Mouse (Mus musculus): ENCODE results near the gene Plcb4. TPM values are rescaled to one million over a fixed set of nuclear protein-coding genes. Genes with fewer than 3 reads are reported as not detected.

Gene Plcb4
- total RNA-seq, 1 experiment, result 24.0 TPM

GRCm38 (mm10) chr2:135824757-135825156, 165.9 kb downstream of the Plcb4 start:
- Histone ChIP-seq H3K27ac (ENCODE audit: insufficient read depth, low read depth, low read length, poor library complexity, severe bottlenecking) (no peak overlapping the region), H3K4me1 (ENCODE audit: control insufficient read depth in 2 of 2, insufficient read depth in 2 of 2, low read length in 2 of 2, poor library complexity in 1 of 2) (peaks cover 2 to 6% of the 10 kb centered on the region in 2 experiments; a peak in 2 of 4 replicates), H3K9ac (ENCODE audit: insufficient read depth, low read depth, low read length, poor library complexity, severe bottlenecking) (no peak overlapping the region), H3K9me3 (ENCODE audit: control insufficient read depth, insufficient read depth, low read depth, low read length) (no peaks in the 10 kb centered on the region), H3K4me3 (ENCODE audit: insufficient read depth in 1 of 2, low read depth in 1 of 2, low read length in 2 of 2, poor library complexity in 1 of 2, severe bottlenecking in 1 of 2) (no peak overlapping the region), H3K36me3 (ENCODE audit: control insufficient read depth, insufficient read depth, low read length, poor library complexity, severe bottlenecking) (no peaks in the 10 kb centered on the region)
- no peak for DNase-seq (ENCODE audit: low read depth, low spot score)
- TF ChIP-seq CHD2 (IDR thresholded peaks at IDR 0.05; ENCODE audit: low read depth, low read length), result no peak
- TF ChIP-seq HCFC1 (IDR thresholded peaks at IDR 0.05; ENCODE audit: borderline replicate concordance, insufficient read depth, low read length), result no peak
- TF ChIP-seq ZNF384 (IDR thresholded peaks at IDR 0.05; ENCODE audit: low read depth, low read length), result no peak
- TF ChIP-seq MAFK (IDR thresholded peaks at IDR 0.05; ENCODE audit: insufficient read depth, low read depth, low read length), result no peak
- no peak for TF ChIP-seq ZC3H11A (IDR thresholded peaks at IDR 0.05; ENCODE audit: borderline replicate concordance, low read depth, low read length)
- in situ Hi-C loops (cut with MboI; ENCODE audit: low sequenced_read_pairs in 2 of 2, unreplicated experiment in 2 of 2), result no loop called here

- in situ Hi-C loops (cut with MboI; ENCODE audit: low sequenced_read_pairs in 2 of 2, unreplicated experiment in 2 of 2), result no loop called here
- no peak for TF ChIP-seq ZC3H11A (IDR thresholded peaks at IDR 0.05; ENCODE audit: borderline replicate concordance, low read depth, low read length)
- TF ChIP-seq MAFK (IDR thresholded peaks at IDR 0.05; ENCODE audit: insufficient read depth, low read depth, low read length), result no peak
- TF ChIP-seq ZNF384 (IDR thresholded peaks at IDR 0.05; ENCODE audit: low read depth, low read length), result no peak
- TF ChIP-seq HCFC1 (IDR thresholded peaks at IDR 0.05; ENCODE audit: borderline replicate concordance, insufficient read depth, low read length), result no peak
- TF ChIP-seq CHD2 (IDR thresholded peaks at IDR 0.05; ENCODE audit: low read depth, low read length), result no peak
- Histone ChIP-seq H3K9me3 (ENCODE audit: control insufficient read depth, insufficient read depth, low read depth, low read length) (no peaks in the 10 kb centered on the region), H3K9ac (ENCODE audit: insufficient read depth, low read depth, low read length, poor library complexity, severe bottlenecking) (no peak overlapping the region), H3K36me3 (ENCODE audit: control insufficient read depth, insufficient read depth, low read length, poor library complexity, severe bottlenecking) (no peaks in the 10 kb centered on the region), H3K4me1 (ENCODE audit: control insufficient read depth in 2 of 2, insufficient read depth in 2 of 2, low read length in 2 of 2, poor library complexity in 1 of 2) (peaks cover 2 to 6% of the 10 kb centered on the region in 2 experiments; a peak in 2 of 4 replicates), H3K27ac (ENCODE audit: insufficient read depth, low read depth, low read length, poor library complexity, severe bottlenecking) (no peak overlapping the region), H3K4me3 (ENCODE audit: insufficient read depth in 1 of 2, low read depth in 1 of 2, low read length in 2 of 2, poor library complexity in 1 of 2, severe bottlenecking in 1 of 2) (no peak overlapping the region)
- DNase-seq (ENCODE audit: low read depth, low spot score), result no peak
Observed at GRCm38 (mm10) chr2:135825645-135826044, 166.8 kb downstream of the Plcb4 start.

GRCm38 (mm10) chr2:135826616-135827360, 168.0 kb downstream of the Plcb4 start:
- Histone ChIP-seq H3K27ac (ENCODE audit: insufficient read depth, low read depth, low read length, poor library complexity, severe bottlenecking) (no peak overlapping the region), H3K9me3 (ENCODE audit: control insufficient read depth, insufficient read depth, low read depth, low read length) (no peaks in the 10 kb centered on the region), H3K36me3 (ENCODE audit: control insufficient read depth, insufficient read depth, low read length, poor library complexity, severe bottlenecking) (no peaks in the 10 kb centered on the region), H3K4me3 (ENCODE audit: insufficient read depth in 1 of 2, low read depth in 1 of 2, low read length in 2 of 2, poor library complexity in 1 of 2, severe bottlenecking in 1 of 2) (no peak overlapping the region), H3K4me1 (ENCODE audit: control insufficient read depth in 2 of 2, insufficient read depth in 2 of 2, low read length in 2 of 2, poor library complexity in 1 of 2) (peaks cover 2 to 6% of the 10 kb centered on the region in 2 experiments; a peak in 2 of 4 replicates), H3K9ac (ENCODE audit: insufficient read depth, low read depth, low read length, poor library complexity, severe bottlenecking) (no peak overlapping the region)
- in situ Hi-C loops (cut with MboI; ENCODE audit: low sequenced_read_pairs in 2 of 2, unreplicated experiment in 2 of 2), result no loop called here
- DNase-seq (ENCODE audit: low read depth, low spot score), result no peak
- TF ChIP-seq ZNF384 (IDR thresholded peaks at IDR 0.05; ENCODE audit: low read depth, low read length) (no peak), ZC3H11A (IDR thresholded peaks at IDR 0.05; ENCODE audit: borderline replicate concordance, low read depth, low read length) (no peak), CHD2 (IDR thresholded peaks at IDR 0.05; ENCODE audit: low read depth, low read length) (no peak), HCFC1 (IDR thresholded peaks at IDR 0.05; ENCODE audit: borderline replicate concordance, insufficient read depth, low read length) (no peak), MAFK (IDR thresholded peaks at IDR 0.05; ENCODE audit: insufficient read depth, low read depth, low read length) (no peak)

GRCm38 (mm10) chr2:135828446-135828845, 169.6 kb downstream of the Plcb4 start:
- Histone ChIP-seq H3K4me1 (ENCODE audit: control insufficient read depth in 2 of 2, insufficient read depth in 2 of 2, low read length in 2 of 2, poor library complexity in 1 of 2) (peaks cover 2 to 6% of the 10 kb centered on the region in 2 experiments; a peak in 2 of 4 replicates), H3K9me3 (ENCODE audit: control insufficient read depth, insufficient read depth, low read depth, low read length) (no peaks in the 10 kb centered on the region), H3K36me3 (ENCODE audit: control insufficient read depth, insufficient read depth, low read length, poor library complexity, severe bottlenecking) (no peaks in the 10 kb centered on the region), H3K9ac (ENCODE audit: insufficient read depth, low read depth, low read length, poor library complexity, severe bottlenecking) (no peak overlapping the region), H3K4me3 (ENCODE audit: insufficient read depth in 1 of 2, low read depth in 1 of 2, low read length in 2 of 2, poor library complexity in 1 of 2, severe bottlenecking in 1 of 2) (no peak overlapping the region), H3K27ac (ENCODE audit: insufficient read depth, low read depth, low read length, poor library complexity, severe bottlenecking) (no peak overlapping the region)
- DNase-seq (ENCODE audit: low read depth, low spot score), result no peak
- TF ChIP-seq ZNF384 (IDR thresholded peaks at IDR 0.05; ENCODE audit: low read depth, low read length) (no peak), ZC3H11A (IDR thresholded peaks at IDR 0.05; ENCODE audit: borderline replicate concordance, low read depth, low read length) (no peak), HCFC1 (IDR thresholded peaks at IDR 0.05; ENCODE audit: borderline replicate concordance, insufficient read depth, low read length) (no peak), MAFK (IDR thresholded peaks at IDR 0.05; ENCODE audit: insufficient read depth, low read depth, low read length) (no peak)
- in situ Hi-C loops (cut with MboI; ENCODE audit: low sequenced_read_pairs in 2 of 2, unreplicated experiment in 2 of 2), result no loop called here
